Mouse (Mus musculus) C2C12 (cell line): Measurements from ENCODE around the gene Gm49601. TPM values are rescaled to one million over a fixed set of nuclear protein-coding genes. Genes with fewer than 3 reads are reported as not detected.

ENCODE experiments used
- H3K27me3 ChIP-seq: one replicate; pipeline ENCODE4 v1.6.1; 2011; ENCODE audit not compliant: control insufficient read depth, insufficient read depth, insufficient read length
- H3K36me3 ChIP-seq: one replicate; pipeline ENCODE4 v1.6.1; 2011; ENCODE audit not compliant: control insufficient read depth, insufficient read depth
- H3K4me3 ChIP-seq: one replicate; pipeline ENCODE4 v1.5.1; 2011; ENCODE audit warnings: mild to moderate bottlenecking, control low read depth; ENCODE audit not compliant: poor library complexity, insufficient read depth, severe bottlenecking
- H3K79me2 ChIP-seq: one replicate; pipeline ENCODE4 v1.6.1; 2011; ENCODE audit not compliant: control insufficient read depth, insufficient read depth
- H3K79me3 ChIP-seq: one replicate; pipeline ENCODE4 v1.6.1; 2011; ENCODE audit warnings: low read depth, control low read depth
- H3ac ChIP-seq: one replicate; pipeline ENCODE3; 2011; ENCODE audit warnings: low read depth; ENCODE audit not compliant: control insufficient read depth, insufficient read length
- CEBPB ChIP-seq: IDR thresholded peaks from one replicate; pipeline ENCODE4 v1.6.1; 2011; ENCODE audit warnings: low read depth, mild to moderate bottlenecking, control low read depth, moderate library complexity
- CTCF ChIP-seq: IDR thresholded peaks from one replicate; pipeline ENCODE4 v1.5.1; 2011; ENCODE audit not compliant: control insufficient read depth, insufficient read depth, insufficient read length
- FOSL1 ChIP-seq: IDR thresholded peaks from one replicate; pipeline ENCODE4 v1.8.0; 2011; ENCODE audit warnings: mild to moderate bottlenecking, low read length; ENCODE audit not compliant: poor library complexity, insufficient read depth, severe bottlenecking
- MAX ChIP-seq: IDR thresholded peaks from one replicate; pipeline ENCODE4 v1.6.1; 2011; ENCODE audit warnings: mild to moderate bottlenecking, control low read depth
- MYOD1 ChIP-seq: IDR thresholded peaks from one replicate; pipeline ENCODE4 v1.6.1; 2011; ENCODE audit warnings: low read depth; ENCODE audit not compliant: control insufficient read depth, insufficient read length
- MYOG ChIP-seq: IDR thresholded peaks from one replicate; pipeline ENCODE4 v1.6.1; 2011; ENCODE audit not compliant: control insufficient read depth, insufficient read length; ENCODE audit errors: extremely low read depth
- USF1 ChIP-seq: IDR thresholded peaks from one replicate; pipeline ENCODE4 v1.6.1; 2011; ENCODE audit warnings: low read depth, mild to moderate bottlenecking, control low read depth, moderate library complexity
- polyA plus RNA-seq: library from polyadenylated mRNA; unstranded; fragments of >200 nt; fragmentation: generic; extraction: Trizol; gene quantifications from one replicate; pipeline ENCODE4 v1.2.1, GENCODE M21; 2012; ENCODE audit warnings: missing spikeins

Gm49601 gene
- polyA plus RNA-seq, 1 experiment, result 5.3 TPM

DNA sequence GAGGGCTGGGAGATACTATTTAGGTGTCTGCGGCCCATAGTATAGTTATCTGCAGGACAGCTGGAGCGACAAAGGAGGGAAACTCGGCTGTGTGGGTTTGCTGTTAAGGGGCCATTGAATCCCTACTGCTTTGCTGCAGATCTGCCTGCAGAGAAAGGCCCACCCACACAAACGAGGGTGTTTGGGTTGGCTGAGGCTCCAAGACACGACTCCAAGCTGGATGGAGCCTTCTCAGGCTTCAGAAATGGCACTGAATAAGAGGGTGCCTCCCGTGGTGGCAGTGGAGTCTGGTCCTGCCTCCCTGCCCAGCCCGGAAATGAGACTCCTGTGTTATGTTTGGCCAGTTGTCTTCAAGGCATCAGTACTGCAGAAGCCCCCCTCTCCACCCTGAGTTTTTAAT is 16.1 kb upstream of the Gm49601 start:
- Histone ChIP-seq H3K79me3 (no peaks in the 10 kb centered on the region), H3K36me3 (no peaks in the 10 kb centered on the region), H3K4me3 (no peak overlapping the region), H3K27me3 (no peaks in the 10 kb centered on the region), H3K79me2 (no peaks in the 10 kb centered on the region), H3ac (no peak overlapping the region)
- TF ChIP-seq CTCF, result no peak
- no peak for TF ChIP-seq FOSL1
- no peak for TF ChIP-seq CEBPB
- TF ChIP-seq MYOD1, result no peak
- TF ChIP-seq MAX, result no peak
- no peak for TF ChIP-seq MYOG
- TF ChIP-seq USF1, result no peak

DNA sequence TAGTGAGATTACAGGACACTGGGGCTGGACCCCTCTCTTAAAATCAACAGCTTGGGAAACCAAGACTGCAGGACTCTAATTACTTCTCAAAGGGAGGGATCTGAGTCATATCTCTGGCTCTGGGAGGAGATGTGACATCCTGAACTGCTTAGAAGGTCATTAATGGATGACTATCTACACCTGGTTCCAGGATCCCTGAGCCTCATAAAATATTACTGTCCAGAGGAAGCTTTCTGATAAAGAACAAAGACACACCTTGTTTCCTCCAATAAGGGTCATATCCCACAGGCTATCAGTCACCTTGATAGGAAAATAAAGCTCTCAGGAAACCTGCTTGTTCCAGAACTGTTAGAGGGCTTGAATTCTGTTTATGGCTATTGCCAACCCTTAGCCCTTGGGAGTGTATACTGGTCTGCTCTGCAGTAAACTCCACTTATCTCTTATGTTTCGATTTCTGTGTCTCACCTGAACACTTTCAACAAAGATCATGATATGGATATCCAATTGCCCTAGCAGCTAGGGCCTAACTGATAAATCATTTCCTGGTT is 13.2 kb upstream of the Gm49601 start:
- H3K36me3 ChIP-seq, result no peaks in the 10 kb centered on the region
- no peaks in the 10 kb centered on the region for H3K79me3 ChIP-seq
- H3K27me3 ChIP-seq, result peaks cover 3% of the 10 kb centered on the region
- no peak overlapping the region for H3K4me3 ChIP-seq
- no peak overlapping the region for H3ac ChIP-seq
- no peaks in the 10 kb centered on the region for H3K79me2 ChIP-seq
- TF ChIP-seq USF1, result no peak

DNA sequence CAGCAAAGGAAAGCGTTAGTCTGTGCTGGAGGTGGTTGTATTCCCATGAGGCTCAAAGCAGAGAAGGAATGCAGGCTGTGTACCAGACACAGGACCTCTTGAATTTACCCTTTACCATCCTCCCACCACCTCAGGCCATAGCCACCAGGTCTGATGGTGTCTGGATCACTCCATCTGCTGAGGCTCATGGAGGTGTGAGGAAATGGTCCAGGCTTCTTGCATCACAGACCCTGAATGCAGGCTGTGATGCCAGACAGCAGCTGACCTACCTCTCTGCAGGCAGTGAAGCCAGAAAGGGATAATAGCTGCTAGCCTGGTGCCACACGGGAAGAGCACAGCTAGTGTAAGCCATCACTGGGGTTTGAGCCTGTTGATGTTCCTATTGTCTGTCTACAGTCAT is 12.2 kb upstream of the Gm49601 start:
- Histone ChIP-seq H3K79me3 (no peaks in the 10 kb centered on the region), H3K36me3 (no peaks in the 10 kb centered on the region), H3K27me3 (peaks cover 3% of the 10 kb centered on the region), H3K79me2 (no peaks in the 10 kb centered on the region), H3ac (no peak overlapping the region), H3K4me3 (no peak overlapping the region)
- TF ChIP-seq FOSL1 (no peak), USF1 (no peak), CEBPB (no peak), CTCF (no peak), MAX (no peak), MYOG (no peak), MYOD1 (no peak)

DNA sequence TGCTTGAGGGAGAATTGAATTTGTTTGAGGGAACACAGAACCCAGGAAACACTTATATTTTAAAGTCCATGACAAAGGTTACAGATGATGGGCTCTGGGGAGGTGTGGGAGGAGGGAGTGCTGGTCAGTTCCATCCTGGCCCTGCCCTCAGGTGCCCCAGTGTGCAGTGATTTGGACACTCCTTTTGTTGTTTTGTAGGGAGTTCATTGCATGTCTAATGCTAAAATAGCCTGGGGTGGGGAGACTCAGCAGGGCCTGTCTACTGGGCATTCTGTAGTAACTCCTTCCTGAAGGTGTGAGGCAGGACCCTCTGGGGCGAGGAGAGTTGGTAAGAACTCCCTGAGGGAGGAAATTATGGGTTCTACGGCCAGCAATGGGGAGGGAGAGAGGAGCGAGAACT is 10.6 kb upstream of the Gm49601 start:
- no peaks in the 10 kb centered on the region for H3K36me3 ChIP-seq
- H3K79me2 ChIP-seq, result no peaks in the 10 kb centered on the region
- peaks cover 3% of the 10 kb centered on the region for H3K27me3 ChIP-seq
- H3K79me3 ChIP-seq, result no peaks in the 10 kb centered on the region
- no peak overlapping the region for H3K4me3 ChIP-seq
- H3ac ChIP-seq, result no peak overlapping the region
- TF ChIP-seq CEBPB (no peak), MYOD1 (no peak), FOSL1 (no peak), MYOG (no peak), MAX (no peak), USF1 (no peak), CTCF (no peak)

DNA sequence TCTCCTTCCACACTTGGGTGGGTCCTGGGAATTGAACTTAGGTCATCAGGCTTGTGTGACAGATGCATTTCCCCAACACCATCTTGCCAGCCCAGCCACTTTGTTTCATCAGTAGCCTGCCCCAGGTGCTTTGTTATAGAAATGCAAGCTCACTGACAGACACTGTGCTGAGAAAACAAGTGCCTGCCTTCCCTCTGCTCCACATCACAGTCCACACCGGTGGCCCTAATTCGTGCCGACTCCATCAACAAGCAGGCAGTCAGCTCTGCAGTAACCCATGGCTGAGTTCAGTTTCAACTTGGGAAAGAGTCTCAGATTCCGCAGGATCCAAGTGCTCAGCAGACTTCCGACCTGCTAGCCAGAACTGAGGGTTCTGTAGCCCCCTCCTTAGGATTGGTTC is 10.2 kb upstream of the Gm49601 start:
- Histone ChIP-seq H3K4me3 (no peak overlapping the region), H3K36me3 (no peaks in the 10 kb centered on the region), H3K27me3 (peaks cover 3% of the 10 kb centered on the region), H3ac (no peak overlapping the region), H3K79me2 (no peaks in the 10 kb centered on the region), H3K79me3 (no peaks in the 10 kb centered on the region)
- TF ChIP-seq MYOD1 (no peak), MYOG (no peak), MAX (no peak), CTCF (no peak), CEBPB (no peak), USF1 (no peak), FOSL1 (no peak)

- Histone ChIP-seq H3K79me2 (peaks cover 1% of the 10 kb centered on the region), H3K79me3 (no peaks in the 10 kb centered on the region), H3K27me3 (peaks cover 3% of the 10 kb centered on the region), H3ac (no peak overlapping the region), H3K36me3 (no peaks in the 10 kb centered on the region), H3K4me3 (no peak overlapping the region)
- no peak for TF ChIP-seq CTCF
- no peak for TF ChIP-seq MYOG
- TF ChIP-seq MYOD1, result no peak
Observed at GRCm38 (mm10) chr16:18633333-18633732, 7.1 kb upstream of the Gm49601 start.
